Mouse (Mus musculus) bone marrow, adult 2 months (tissue): ENCODE results near the gene Gfer.

Experiments
- CTCF ChIP-seq: fragments of 200-500 bp; IDR thresholded peaks from 2 replicates; pipeline ENCODE4 v1.5.1; 2011; ENCODE audit warnings: low read length, control low read depth; ENCODE audit not compliant: control insufficient read depth, insufficient read depth
- POLR2A ChIP-seq: fragments of 200-500 bp; IDR thresholded peaks from 2 replicates; pipeline ENCODE4 v1.6.1; 2011; ENCODE audit warnings: low read depth, mild to moderate bottlenecking, control low read depth, low read length, borderline replicate concordance; ENCODE audit not compliant: control insufficient read depth

DNA sequence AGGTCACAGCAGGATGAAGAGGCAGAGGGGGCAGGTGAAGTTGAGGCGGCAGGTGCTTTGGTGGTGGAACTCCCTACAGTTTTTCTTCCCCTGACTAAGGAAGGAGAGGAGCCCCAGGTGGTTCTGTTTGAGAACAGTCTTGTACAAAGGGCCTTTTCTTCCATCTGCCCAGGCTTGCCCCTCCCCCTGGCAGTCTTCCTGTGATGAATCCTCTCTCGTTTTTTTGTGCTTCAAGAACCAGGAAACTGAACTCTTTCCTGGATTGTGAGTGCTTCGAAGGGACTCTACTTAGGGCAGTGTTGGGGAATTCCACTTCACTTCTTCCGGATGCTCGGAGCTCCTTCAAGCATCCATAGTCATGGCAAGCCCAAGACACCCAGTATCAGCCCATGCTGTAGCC is 2.0 kb upstream of the Gfer start:
- TF ChIP-seq CTCF (no peak), POLR2A (no peak)
